Mouse (Mus musculus) liver, embryonic 15.5 days (tissue): ENCODE results near the gene Ptcd1. TPM values are rescaled to one million over a fixed set of nuclear protein-coding genes. Genes with fewer than 3 reads are reported as not detected.
A peak's percentile ranks its signal among the peaks of the same experiment; 100 is the strongest.

Experiments used
- ATAC-seq: fragments of 200-750 bp; cut with Nextera tagmentation; 2 replicates; pipeline ENCODE4 v1.8.0; 2017; ENCODE audit warnings: moderate number of reproducible peaks, mild to moderate bottlenecking, moderate library complexity; ENCODE audit not compliant: insufficient read depth
- H3K27ac ChIP-seq: fragments of 300-500 bp; sonication (generic); replicated peaks from 2 replicates; pipeline ENCODE4 v1.5.1; 2015; ENCODE audit warnings: mild to moderate bottlenecking, inconsistent platforms
- H3K27me3 ChIP-seq: fragments of 300-500 bp; sonication (generic); 2 replicates; pipeline ENCODE4 v1.6.1; 2015; ENCODE audit warnings: mild to moderate bottlenecking, inconsistent platforms
- H3K36me3 ChIP-seq: fragments of 300-500 bp; sonication (generic); replicated peaks from 2 replicates; pipeline ENCODE4 v1.6.1; 2015; ENCODE audit warnings: moderate library complexity, mild to moderate bottlenecking, inconsistent platforms
- H3K4me1 ChIP-seq: fragments of 300-500 bp; sonication (generic); replicated peaks from 2 replicates; pipeline ENCODE4 v1.6.1; 2015; ENCODE audit warnings: inconsistent platforms
- H3K4me2 ChIP-seq: fragments of 300-500 bp; sonication (generic); 2 replicates; pipeline ENCODE4 v1.6.1; 2015; ENCODE audit warnings: moderate library complexity, mild to moderate bottlenecking, inconsistent platforms
- H3K4me3 ChIP-seq: fragments of 300-500 bp; sonication (generic); replicated peaks from 2 replicates; pipeline ENCODE4 v1.5.1; 2015; ENCODE audit warnings: mild to moderate bottlenecking, inconsistent platforms
- H3K9ac ChIP-seq: fragments of 300-500 bp; sonication (generic); 2 replicates; pipeline ENCODE4 v1.6.1; 2015; ENCODE audit warnings: moderate library complexity, mild to moderate bottlenecking, inconsistent platforms
- H3K9me3 ChIP-seq: fragments of 300-500 bp; sonication (generic); replicated peaks from 2 replicates; pipeline ENCODE4 v1.6.1; 2016; ENCODE audit warnings: inconsistent platforms
- WGBS: fragments of 180-500 bp; shearing (Covaris S2); methylation state at CpG from one replicate; pipeline ENCODE4 v1.1.7; 2015; ENCODE audit warnings: mixed read lengths; ENCODE audit not compliant: insufficient replicate concordance; 5-methylcytosine and 5-hydroxymethylcytosine counted together
- polyA plus RNA-seq: library from polyadenylated mRNA; unstranded; fragments of >200 nt; fragmentation: Nextera tagmentation; extraction: Ambion mirVana; gene quantifications from 2 replicates; pipeline ENCODE4 v1.2.1, GENCODE M21; 2015

Gene Ptcd1
- polyA plus RNA-seq, 1 experiment from 2014 or later: 7.7 TPM

DNA sequence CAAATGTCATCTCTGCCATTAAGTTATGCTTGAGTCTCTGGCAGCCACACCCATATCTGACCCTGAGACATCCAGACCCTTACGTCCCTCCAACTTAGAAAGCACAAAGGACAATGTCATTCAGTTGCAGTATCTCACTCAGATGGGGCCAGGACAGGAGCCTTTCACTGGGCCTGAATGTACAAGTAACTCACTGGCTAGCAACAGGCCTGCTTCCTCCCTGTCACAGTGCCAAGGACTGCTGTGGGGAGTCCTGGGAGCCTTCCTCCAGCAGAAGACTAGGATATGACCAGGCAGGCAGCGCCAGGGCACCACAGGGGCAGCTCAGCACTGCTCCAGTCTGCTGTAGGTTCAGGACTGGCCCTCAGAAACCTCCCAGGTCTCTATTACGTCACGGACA lies 37.8 kb downstream of the Ptcd1 start:
- 85% methylated on average over 4 of the region's 4 CpGs for WGBS
- Histone ChIP-seq H3K4me2 (no peak overlapping the region), H3K27me3 (no peaks in the 10 kb centered on the region), H3K4me1 (peaks cover 6% of the 10 kb centered on the region), H3K4me3 (no peak overlapping the region), H3K36me3 (peaks cover 97% of the 10 kb centered on the region), H3K9me3 (no peaks in the 10 kb centered on the region), H3K27ac (no peak overlapping the region), H3K9ac (no peak overlapping the region)
- ATAC-seq: no peak

DNA sequence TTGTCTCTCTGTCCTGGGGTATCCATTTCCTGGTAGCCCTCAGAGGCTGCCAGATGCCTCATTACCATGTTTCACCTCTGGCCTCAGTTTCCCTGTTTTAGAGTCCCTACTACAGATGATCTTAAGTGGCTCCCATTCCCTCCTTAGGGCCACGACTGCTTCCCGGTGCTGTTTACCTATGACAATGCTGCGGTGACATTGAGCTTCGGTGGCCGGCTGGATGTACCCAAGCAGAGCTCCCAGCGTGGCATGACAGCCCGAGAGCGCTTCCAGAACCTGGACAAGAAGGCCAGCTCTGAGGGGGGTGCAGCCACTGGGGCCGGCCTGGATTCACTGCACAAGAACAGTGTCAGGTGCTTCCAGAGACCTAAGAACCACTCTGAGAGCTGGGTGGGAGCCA lies 40.3 kb downstream of the Ptcd1 start:
- no peak for ATAC-seq
- no peaks in the 10 kb centered on the region for H3K9me3 ChIP-seq
- no peak overlapping the region for H3K27ac ChIP-seq
- peaks cover 90% of the 10 kb centered on the region for H3K36me3 ChIP-seq
- peaks cover 6% of the 10 kb centered on the region for H3K4me1 ChIP-seq
- no peak overlapping the region for H3K9ac ChIP-seq
- H3K4me2 ChIP-seq: no peak overlapping the region
- H3K27me3 ChIP-seq: no peaks in the 10 kb centered on the region
- WGBS: 86% methylated on average over 9 of the region's 9 CpGs
- no peak overlapping the region for H3K4me3 ChIP-seq

DNA sequence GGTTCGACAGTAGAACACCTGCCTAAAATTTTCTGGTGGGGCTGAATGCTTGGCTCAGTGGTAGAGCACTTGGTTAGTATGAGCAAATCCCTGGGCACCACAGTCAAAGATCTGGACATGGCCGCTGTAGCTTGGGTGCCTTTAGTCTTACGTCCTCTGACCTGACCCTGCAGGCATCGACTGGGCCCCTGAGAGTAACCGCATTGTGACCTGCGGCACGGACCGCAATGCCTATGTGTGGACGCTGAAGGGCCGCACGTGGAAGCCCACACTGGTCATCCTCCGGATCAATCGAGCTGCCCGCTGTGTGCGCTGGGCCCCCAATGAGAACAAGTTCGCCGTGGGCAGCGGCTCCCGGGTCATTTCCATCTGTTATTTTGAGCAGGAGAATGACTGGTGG lies 43.5 kb downstream of the Ptcd1 start:
- Histone ChIP-seq H3K4me1 (no peaks in the 10 kb centered on the region), H3K4me3 (no peak overlapping the region), H3K9ac (no peak overlapping the region), H3K36me3 (peaks cover 64% of the 10 kb centered on the region), H3K9me3 (no peaks in the 10 kb centered on the region), H3K4me2 (no peak overlapping the region), H3K27ac (no peak overlapping the region), H3K27me3 (no peaks in the 10 kb centered on the region)
- ATAC-seq: no peak
- 86% methylated on average over 19 of the region's 19 CpGs for WGBS

- H3K36me3 ChIP-seq: peaks cover 40% of the 10 kb centered on the region
- ATAC-seq: no peak
- WGBS: 54% methylated on average over 7 of the region's 7 CpGs
Observed at GRCm38 (mm10) chr5:145120921-145121320, 46.0 kb downstream of the Ptcd1 start.

DNA sequence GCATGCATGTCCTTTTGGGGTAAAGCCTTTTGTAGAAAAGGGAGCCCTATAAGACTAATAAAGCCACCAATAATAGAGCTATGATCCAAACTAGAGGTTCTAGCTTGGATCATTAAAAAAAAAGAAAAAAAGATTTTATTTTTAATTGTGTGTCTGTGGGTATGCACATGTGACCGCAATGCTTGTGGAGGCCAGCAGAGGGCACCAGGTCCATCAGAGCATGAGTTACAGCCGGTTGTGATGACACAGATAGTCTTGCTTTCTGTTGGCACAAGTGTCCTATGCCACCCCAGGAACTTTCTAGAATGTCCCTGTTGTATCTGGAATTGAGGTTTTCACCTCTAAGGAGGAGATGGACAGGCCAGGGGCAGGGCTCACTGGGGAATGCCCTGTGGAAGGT lies 47.5 kb downstream of the Ptcd1 start:
- peaks cover 5% of the 10 kb centered on the region; the same call in 1 of the 2 replicates for H3K27me3 ChIP-seq
- no peak overlapping the region for H3K27ac ChIP-seq
- no peak overlapping the region for H3K4me2 ChIP-seq
- no peaks in the 10 kb centered on the region for H3K9me3 ChIP-seq
- no peak overlapping the region for H3K4me3 ChIP-seq
- H3K36me3 ChIP-seq: peaks cover 25% of the 10 kb centered on the region
- 84% methylated on average over 2 of the region's 2 CpGs for WGBS
- ATAC-seq: no peak
- H3K9ac ChIP-seq: no peak overlapping the region
- H3K4me1 ChIP-seq: peaks cover 29% of the 10 kb centered on the region

More at GRCm38 (mm10) chr5:145120921-145121320, 46.0 kb downstream of the Ptcd1 start:
- Histone ChIP-seq H3K4me1 (peaks cover 19% of the 10 kb centered on the region), H3K4me3 (no peak overlapping the region), H3K27ac (no peak overlapping the region), H3K9me3 (no peaks in the 10 kb centered on the region), H3K9ac (no peak overlapping the region), H3K4me2 (no peak overlapping the region), H3K27me3 (no peaks in the 10 kb centered on the region)

- no peaks in the 10 kb centered on the region for H3K9me3 ChIP-seq
- ATAC-seq: no peak
- H3K4me2 ChIP-seq: no peak overlapping the region
- no peak overlapping the region for H3K9ac ChIP-seq
- peaks cover 8% of the 10 kb centered on the region; the same call in 1 of the 2 replicates for H3K27me3 ChIP-seq
- H3K4me1 ChIP-seq: peaks cover 38% of the 10 kb centered on the region
- H3K4me3 ChIP-seq: no peak overlapping the region
- no peak overlapping the region for H3K27ac ChIP-seq
- 74% methylated on average over 5 of the region's 5 CpGs for WGBS
- H3K36me3 ChIP-seq: peaks cover 16% of the 10 kb centered on the region
Observed at GRCm38 (mm10) chr5:145118461-145118860, 48.4 kb downstream of the Ptcd1 start.

DNA sequence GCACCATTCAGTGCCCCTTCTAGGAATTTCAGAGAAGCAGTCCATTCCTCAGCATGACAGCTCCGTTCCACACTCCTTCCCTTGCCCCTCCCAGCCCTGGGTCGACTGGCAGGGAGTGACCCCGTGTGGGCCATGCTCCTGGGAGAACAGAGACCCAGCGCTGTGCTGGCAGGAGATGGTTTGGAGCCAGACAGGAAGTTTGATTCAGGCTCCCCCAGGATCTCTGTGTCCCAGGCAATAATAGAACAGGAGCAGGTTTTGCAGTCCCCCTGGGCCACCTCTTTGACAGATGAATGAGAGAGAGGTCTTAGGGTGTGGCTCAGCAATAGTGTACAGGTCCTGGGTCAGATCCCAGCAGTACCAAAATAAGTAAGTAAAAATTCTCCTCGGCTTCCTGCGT lies 48.9 kb downstream of the Ptcd1 start:
- H3K9ac ChIP-seq: no peak overlapping the region
- H3K9me3 ChIP-seq: no peaks in the 10 kb centered on the region
- H3K36me3 ChIP-seq: peaks cover 11% of the 10 kb centered on the region
- no peak overlapping the region for H3K27ac ChIP-seq
- H3K4me1 ChIP-seq: peaks cover 40% of the 10 kb centered on the region
- no peak for ATAC-seq
- WGBS: 61% methylated on average over 6 of the region's 6 CpGs
- H3K4me3 ChIP-seq: no peak overlapping the region
- H3K4me2 ChIP-seq: no peak overlapping the region
- H3K27me3 ChIP-seq: peaks cover 8% of the 10 kb centered on the region; the same call in 1 of the 2 replicates

DNA sequence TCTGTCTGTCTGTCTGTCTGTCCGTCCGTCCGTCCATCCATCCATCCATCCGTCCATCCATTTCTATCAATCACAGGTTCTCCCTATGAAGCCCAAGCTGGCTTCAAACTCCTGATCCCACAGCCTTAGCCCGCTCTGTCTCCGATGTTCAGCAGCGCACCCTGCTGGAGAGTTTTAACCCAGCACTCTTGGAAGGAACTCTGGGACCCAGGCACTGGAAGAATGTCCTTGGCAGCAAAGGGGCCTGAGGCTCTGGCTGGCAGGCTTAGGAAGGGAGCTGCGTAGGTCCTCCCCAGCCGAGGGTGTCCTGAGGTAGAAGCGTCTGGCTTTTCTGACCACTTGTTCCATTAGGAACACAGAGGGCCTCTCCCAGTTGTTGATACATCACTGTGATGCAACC lies 50.0 kb downstream of the Ptcd1 start:
- H3K36me3 ChIP-seq: 0 out of 2 replicates have a peak, but pooled peaks cover 4% of the 10 kb centered on the region
- ATAC-seq: no peak
- WGBS: 38% methylated on average over 10 of the region's 10 CpGs
- H3K4me3 ChIP-seq: peak overlapping the region; percentile 66
- H3K9me3 ChIP-seq: no peaks in the 10 kb centered on the region
- peak overlapping the region; percentile 33 for H3K27ac ChIP-seq
- H3K27me3 ChIP-seq: peaks cover 8% of the 10 kb centered on the region; the same call in 1 of the 2 replicates
- peaks cover 40% of the 10 kb centered on the region for H3K4me1 ChIP-seq
- no peak overlapping the region for H3K9ac ChIP-seq
- H3K4me2 ChIP-seq: peak overlapping the region; percentile 35

GRCm38 (mm10) chr5:145116316-145116715 lies 50.6 kb downstream of the Ptcd1 start:
- peak overlapping the region; percentile 61 for H3K27ac ChIP-seq
- peak overlapping the region; percentile 83 for H3K4me2 ChIP-seq
- H3K9me3 ChIP-seq: no peaks in the 10 kb centered on the region
- H3K36me3 ChIP-seq: 0 out of 2 replicates have a peak, but pooled peaks cover 4% of the 10 kb centered on the region
- peak overlapping the region; percentile 66 for H3K4me3 ChIP-seq
- H3K4me1 ChIP-seq: peaks cover 40% of the 10 kb centered on the region
- WGBS: 15% methylated on average over 4 of the region's 4 CpGs
- peaks cover 8% of the 10 kb centered on the region; the same call in 1 of the 2 replicates for H3K27me3 ChIP-seq
- no peak overlapping the region for H3K9ac ChIP-seq
- no peak; the same call in 1 of the 2 replicates for ATAC-seq

- Histone ChIP-seq H3K27ac (peak overlapping the region; percentile 61), H3K9me3 (no peaks in the 10 kb centered on the region), H3K36me3 (0 out of 2 replicates have a peak, but pooled peaks cover 4% of the 10 kb centered on the region), H3K9ac (no peak overlapping the region), H3K4me3 (peak overlapping the region; percentile 66), H3K27me3 (peaks cover 8% of the 10 kb centered on the region; the same call in 1 of the 2 replicates), H3K4me1 (peaks cover 40% of the 10 kb centered on the region), H3K4me2 (peak overlapping the region; percentile 83)
- no peak for ATAC-seq
- 73% methylated on average over 5 of the region's 5 CpGs for WGBS
Observed at GRCm38 (mm10) chr5:145115736-145116135, 51.2 kb downstream of the Ptcd1 start.

GRCm38 (mm10) chr5:145114606-145115473 lies 52.1 kb downstream of the Ptcd1 start:
- Histone ChIP-seq H3K9ac (peak overlapping the region; percentile 59), H3K27ac (peak overlapping the region; percentile 64), H3K4me1 (peaks cover 40% of the 10 kb centered on the region)

More at GRCm38 (mm10) chr5:145114606-145115473, 52.1 kb downstream of the Ptcd1 start:
- Histone ChIP-seq H3K9me3 (no peaks in the 10 kb centered on the region), H3K36me3 (peaks cover 11% of the 10 kb centered on the region; the same call in 1 of the 2 replicates), H3K27me3 (peaks cover 8% of the 10 kb centered on the region; the same call in 1 of the 2 replicates), H3K4me2 (peak overlapping the region; percentile 83), H3K4me3 (peak overlapping the region; percentile 66)
- 6% methylated on average over 39 of the region's 40 CpGs for WGBS
- ATAC-seq: peak; percentile 32
